Mouse (Mus musculus) layer of hippocampus, adult 8-10 months (tissue): ENCODE measurements at regions not wholly inside any gene's neighbourhood (a gene's known extent, or its start where the extent isn't known, plus 50 kb on each side); places are given as distances from the start of the nearest gene placed in this dataset.

Source experiments
- DNase-seq, 2 experiments: peaks; one replicate each; pipeline ENCODE4 v3.0.0; 2022; ENCODE audit warnings: low spot score in 2 of 2

GRCm38 (mm10) chr2:51073040-51073594, 75.8 kb downstream of the Rnd3 start:
- DNase-seq = no peak

GRCm38 (mm10) chr2:51072346-51072885, 76.5 kb downstream of the Rnd3 start:
- no peak for DNase-seq

- DNase-seq = no peak
These were observed 78.0 kb downstream of the Rnd3 start for GRCm38 (mm10) chr2:51070902-51071301.

DNA sequence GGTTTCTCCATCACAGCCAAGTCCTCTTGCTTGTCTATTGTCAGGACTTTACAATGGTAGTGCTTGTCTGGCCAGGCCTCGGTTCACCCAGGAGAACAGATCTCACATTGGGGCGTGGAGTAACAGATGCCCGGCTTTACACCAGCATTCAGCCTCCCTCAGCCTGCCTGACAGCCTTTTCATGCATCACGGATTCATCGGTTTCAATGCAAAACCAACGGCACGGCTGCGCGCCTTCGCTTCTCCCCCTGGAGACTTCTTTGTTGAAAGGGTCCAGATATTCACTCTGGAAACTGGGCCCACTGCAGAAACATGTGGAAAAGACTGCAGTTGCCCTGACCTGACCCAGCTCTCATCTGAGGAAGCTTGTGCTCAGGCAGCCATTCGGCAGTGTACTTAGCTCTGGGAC, 82.5 kb downstream of the Rnd3 start:
- DNase-seq = peak; percentile 25 to 26

- DNase-seq = no peak
These were observed 83.1 kb downstream of the Rnd3 start for GRCm38 (mm10) chr2:51065821-51066220.

DNA sequence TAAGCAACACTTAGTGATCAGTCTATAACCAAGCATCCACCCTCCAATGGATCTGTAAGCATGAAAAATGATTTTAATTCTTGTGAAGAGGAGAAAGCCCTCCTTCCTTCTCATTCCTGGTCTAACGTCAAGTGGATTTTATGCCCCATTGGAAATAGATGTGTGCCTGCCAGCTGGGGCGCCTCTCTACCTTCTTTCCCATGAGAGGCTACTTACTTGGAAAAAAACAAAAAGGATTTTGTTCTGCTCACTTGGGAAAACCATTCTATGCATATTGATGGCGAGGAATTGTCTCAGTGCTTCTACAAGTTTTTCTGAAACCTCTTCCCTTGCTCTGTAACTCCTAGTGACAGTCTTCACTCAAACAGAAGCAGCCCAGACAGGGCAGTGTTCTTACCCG, 84.1 kb downstream of the Rnd3 start:
- DNase-seq = no peak

DNA sequence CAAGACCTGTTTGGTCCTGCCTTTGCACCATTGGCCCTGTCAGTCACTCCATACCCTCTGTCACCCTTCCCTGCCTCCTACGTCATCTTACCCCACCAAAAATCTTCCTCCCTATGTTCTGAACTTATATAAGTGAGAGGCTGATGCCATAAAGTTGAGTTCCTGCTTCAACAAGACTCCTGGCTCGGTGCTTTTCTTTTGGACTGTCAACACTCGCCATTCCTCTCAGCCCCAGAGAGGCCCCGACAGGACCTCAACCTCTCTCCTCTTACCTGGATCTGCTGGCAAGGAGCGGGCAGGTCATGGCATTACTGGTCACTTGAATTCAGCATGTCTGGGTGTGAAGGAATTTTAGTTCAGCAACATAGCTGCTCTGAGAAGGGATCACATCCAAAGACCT, 86.9 kb downstream of the Rnd3 start:
- no peak for DNase-seq

GRCm38 (mm10) chr2:51058158-51058557, 90.8 kb downstream of the Rnd3 start:
- DNase-seq = no peak

- no peak for DNase-seq
These were observed 92.7 kb downstream of the Rnd3 start for GRCm38 (mm10) chr2:51056141-51056731.

- DNase-seq = no peak
These were observed 93.6 kb downstream of the Rnd3 start for GRCm38 (mm10) chr2:51055339-51055738.

DNA sequence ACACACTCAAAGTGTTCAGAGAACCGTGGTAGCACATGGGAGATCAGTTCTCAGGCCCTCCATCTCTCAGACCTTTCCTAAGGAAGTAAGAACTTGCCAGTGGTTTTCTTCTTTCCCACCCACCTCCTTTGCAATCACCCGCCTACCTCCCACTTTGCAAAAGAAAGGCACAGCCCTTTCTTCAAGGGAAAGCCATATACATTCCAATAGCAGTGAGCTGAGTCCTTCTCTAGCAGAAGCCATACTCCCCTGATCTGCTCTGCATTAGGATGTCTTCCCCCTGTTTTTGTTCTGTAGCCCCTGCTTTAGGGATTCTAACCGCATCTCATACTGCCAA, 99.1 kb downstream of the Rnd3 start:
- DNase-seq = no peak

GRCm38 (mm10) chr2:51049101-51049833, 99.6 kb downstream of the Rnd3 start:
- DNase-seq = no peak

DNA sequence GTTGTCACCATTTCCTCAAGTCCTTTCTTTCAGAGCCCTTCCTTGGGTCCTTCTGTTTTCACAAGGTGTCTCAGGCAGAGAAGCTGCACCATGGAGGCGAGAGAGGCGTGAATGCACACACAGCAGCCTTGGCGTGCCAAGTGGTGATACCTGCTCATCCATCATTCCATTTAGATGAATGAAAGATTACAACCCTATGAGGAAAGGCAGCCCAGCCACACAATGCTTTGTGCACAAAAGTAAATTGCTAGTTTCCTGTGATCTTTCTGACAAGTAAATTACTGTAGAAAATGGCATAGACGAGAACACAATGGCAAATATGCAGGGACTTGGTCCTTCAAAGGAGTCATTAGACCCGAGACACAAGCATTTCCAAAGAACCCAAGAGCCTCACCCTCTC, 101.4 kb downstream of the Rnd3 start:
- no peak for DNase-seq

- DNase-seq = no peak
These were observed 103.3 kb downstream of the Rnd3 start for GRCm38 (mm10) chr2:51045626-51046025.

DNA sequence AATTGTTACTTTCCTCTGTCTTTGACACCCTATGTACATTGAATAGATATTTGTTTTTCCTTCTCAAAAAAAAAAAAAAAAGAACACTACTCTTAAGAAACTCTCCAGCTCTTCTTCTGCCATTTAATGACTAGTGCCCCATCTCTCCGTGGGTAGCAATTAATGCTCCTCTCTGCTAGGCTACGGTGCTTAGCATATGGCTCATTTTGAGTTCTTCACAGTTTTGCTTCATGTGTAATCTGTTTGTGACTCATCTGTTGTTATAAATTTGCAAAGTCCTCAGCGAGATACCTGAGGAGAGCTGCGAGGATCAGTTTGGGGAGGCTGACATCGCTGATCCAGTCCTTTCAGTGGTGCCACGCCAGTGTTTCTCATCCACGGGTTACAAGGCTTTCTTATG, 107.8 kb downstream of the Rnd3 start:
- peak in 1 of 2 experiments; percentile 2 for DNase-seq

DNA sequence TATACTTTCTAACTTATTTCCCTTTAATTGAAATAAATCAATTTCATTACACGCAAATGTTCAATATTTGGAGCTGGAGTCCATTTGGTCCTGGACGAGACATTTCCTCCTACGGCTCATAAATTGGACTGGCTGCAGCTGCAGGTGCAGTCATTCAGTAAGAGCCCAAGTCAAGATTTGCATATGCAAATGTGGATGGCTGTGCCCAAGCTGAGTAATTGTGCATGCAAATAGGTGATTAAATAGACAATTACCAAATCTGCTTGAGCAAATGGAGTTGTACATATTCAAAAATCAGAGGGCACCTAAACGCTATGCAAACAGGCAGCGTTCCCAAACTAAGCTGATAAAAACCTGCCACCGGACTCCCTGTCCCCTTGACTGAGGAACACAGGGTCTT, 110.2 kb downstream of the Rnd3 start:
- no peak for DNase-seq

- no peak for DNase-seq
These were observed 111.9 kb downstream of the Rnd3 start for GRCm38 (mm10) chr2:51036995-51037394.

DNA sequence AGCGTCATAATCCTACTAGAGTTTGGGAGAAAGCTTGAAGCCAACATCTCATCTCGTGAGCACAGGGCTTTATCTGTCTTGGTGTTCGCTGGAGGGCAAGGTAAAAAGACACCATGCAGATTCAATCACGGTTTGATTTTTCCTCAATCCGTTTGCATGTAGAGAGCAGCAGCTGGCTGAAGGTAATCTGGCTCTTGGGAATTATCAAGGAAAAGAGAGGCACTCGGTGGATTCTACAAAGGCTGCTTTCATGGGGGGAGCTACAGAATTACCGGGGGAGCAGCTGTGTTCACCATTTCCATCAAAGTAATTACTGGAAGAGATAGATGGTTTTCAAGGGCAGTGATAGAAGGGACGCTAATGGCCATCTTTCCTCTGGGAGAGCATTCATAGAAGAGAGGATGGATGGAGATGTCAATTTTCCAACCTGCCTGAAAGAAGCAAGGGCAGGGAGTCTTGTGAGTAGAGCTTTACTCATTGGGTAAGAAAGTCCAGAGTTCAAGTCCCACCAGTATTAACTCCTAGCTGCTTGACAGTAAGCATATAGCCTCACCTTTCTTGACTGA, 112.6 kb downstream of the Rnd3 start:
- no peak for DNase-seq

- DNase-seq = no peak
These were observed 115.0 kb downstream of the Rnd3 start for GRCm38 (mm10) chr2:51033881-51034280.

- no peak for DNase-seq
These were observed 126.4 kb downstream of the Rnd3 start for GRCm38 (mm10) chr2:51022479-51022878.

DNA sequence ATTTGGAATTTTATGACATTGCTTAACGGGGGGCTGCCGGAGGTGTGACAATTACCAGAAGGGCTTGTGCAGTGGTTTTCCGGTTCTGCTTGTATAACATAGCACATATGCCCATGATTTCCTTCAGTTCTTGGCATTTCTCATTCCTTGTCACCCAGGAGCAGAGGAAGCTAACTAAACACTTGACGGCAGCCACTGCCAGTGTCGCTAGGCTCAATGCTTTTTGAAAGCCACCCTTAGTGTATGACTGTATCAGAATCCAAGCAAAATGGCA, 132.8 kb downstream of the Rnd3 start:
- no peak for DNase-seq

GRCm38 (mm10) chr2:51015360-51016128, 133.4 kb downstream of the Rnd3 start:
- DNase-seq = no peak
